Mouse (Mus musculus): ENCODE measurements around the gene Nln.

Nln gene

DNA sequence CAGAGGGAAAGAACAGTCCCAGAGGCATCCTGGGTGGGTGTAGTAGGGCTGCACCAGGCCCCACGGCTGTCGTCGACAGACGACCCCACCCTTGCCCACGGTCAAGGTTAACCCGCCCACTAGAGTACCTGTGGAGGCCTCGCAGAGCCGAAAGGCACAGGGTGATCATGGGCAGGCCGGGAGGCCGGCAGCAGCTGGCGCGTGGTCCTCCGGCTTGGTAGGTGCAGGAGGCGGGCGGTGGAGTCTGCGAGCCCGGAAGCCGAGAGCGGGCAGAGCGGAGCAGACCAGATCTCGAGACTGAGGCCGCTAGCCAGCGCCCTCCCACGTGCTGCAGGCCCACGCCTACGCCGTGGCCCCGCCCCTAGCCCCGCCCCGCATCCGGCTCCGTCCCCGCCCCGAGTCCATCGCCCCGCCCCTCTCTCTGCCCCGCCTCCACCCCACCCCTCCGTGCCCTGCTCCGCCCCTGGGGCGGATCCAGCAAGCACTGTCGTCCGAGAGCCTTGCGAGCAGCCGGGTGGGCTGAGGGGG, at the start of gene Nln, which contains the start of gene Sgtb:
TSS of gene Nln (minus strand) at position 327 of the 528 bp plus-strand sequence.
TSS of gene Sgtb (plus strand) at position 454 of the 528 bp plus-strand sequence.
- peak; percentile 90 for DNase-seq (ENCODE audit: low read depth, low spot score)

DNA sequence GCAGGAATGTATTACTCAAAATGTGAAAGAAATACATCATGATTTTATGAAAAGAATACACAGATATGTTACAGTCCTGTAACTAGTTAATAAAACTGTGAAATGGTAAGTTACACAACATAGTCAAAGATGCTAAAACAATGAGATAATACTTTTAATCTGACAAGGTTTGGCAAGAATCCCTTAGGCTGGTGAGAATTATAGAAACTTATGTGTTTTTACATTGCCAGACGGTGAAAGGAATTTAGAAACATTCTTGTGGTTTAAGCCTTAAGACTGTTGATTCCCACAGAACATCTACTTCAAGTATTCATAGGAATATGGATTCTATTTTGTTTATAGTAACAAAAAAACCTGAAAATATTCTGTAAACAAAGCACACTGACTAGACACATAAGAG, 46.3 kb upstream of the Nln start:
- no peak for DNase-seq (ENCODE audit: low read depth, low spot score)

DNA sequence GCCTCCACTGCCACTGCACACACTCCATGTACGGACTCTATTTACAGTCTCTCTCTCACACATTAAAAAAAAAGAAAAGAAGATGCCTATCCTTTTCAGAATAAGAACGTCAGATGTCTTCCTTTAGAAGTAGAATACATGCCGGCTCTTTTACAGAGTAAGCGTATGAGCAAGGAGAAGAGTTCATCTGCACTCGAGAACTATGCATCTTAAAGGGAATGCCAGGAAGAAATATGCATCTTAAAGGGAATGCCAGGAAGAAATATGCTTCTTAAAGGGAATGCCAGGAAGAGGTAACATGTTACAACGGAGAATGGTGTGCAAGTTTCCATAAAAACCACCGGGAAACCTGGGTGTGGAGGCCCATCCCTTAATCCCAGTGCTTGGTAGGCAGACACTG, 45.7 kb upstream of the Nln start:
- DNase-seq (ENCODE audit: low read depth, low spot score), result no peak

DNA sequence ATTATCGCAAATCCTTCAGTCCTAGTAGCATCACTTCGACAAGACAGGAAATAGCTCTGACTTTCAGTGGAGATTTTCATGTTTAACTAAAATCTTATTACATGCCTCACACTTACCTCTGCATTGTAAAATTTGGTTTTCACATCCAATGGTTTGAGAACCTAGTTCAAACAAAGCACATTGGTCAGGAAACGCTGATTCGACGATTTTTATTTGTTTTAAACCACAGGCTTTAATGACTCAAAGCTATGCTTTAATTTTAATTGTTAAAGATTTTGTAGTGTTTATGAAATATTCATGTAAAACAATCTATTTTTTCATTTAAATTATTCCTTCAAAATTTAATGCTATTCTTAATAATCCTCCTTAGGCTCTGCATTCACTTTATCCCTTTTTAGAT, 44.8 kb upstream of the Nln start:
- DNase-seq (ENCODE audit: low read depth, low spot score), result no peak

DNA sequence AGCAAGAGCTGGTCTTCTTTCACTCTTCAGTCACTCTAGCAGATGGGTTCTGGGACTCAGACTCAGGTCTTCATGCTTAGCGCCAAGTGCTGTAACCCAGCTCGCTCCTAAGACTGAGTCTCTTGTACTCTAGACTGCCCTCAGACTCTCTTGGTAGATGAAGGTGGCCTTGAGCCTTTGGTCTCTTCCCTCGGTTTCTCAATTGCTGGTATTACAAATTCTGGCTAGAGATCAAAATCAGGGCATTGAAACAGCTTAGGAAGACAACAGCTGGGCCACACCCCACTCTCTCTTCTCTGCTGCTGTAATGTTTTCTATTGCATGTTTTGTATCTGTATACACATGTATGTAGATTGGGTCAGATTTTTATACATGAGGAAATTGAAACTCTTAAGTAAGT, 36.2 kb upstream of the Nln start:
- no peak for DNase-seq (ENCODE audit: low read depth, low spot score)

DNA sequence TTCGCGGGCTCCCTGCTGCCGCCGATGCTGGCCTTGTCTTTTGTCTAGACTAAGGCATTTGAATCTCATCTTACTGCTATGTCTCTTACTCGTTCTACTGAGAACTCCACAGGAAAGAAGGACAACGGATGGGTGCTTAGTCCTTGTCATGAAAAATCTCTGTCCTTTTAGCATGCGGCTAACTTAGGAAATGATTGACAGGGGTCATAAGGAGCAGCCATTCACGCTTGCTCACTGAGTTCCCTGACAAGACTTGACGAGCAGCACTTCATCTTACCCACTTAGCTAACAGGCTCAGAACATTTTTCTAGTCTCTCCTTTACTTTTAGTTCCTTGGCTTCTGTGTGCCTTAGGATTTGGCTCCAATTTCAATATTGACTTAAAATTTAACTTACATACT, 35.5 kb upstream of the Nln start:
- DNase-seq (ENCODE audit: low read depth, low spot score), result no peak

DNA sequence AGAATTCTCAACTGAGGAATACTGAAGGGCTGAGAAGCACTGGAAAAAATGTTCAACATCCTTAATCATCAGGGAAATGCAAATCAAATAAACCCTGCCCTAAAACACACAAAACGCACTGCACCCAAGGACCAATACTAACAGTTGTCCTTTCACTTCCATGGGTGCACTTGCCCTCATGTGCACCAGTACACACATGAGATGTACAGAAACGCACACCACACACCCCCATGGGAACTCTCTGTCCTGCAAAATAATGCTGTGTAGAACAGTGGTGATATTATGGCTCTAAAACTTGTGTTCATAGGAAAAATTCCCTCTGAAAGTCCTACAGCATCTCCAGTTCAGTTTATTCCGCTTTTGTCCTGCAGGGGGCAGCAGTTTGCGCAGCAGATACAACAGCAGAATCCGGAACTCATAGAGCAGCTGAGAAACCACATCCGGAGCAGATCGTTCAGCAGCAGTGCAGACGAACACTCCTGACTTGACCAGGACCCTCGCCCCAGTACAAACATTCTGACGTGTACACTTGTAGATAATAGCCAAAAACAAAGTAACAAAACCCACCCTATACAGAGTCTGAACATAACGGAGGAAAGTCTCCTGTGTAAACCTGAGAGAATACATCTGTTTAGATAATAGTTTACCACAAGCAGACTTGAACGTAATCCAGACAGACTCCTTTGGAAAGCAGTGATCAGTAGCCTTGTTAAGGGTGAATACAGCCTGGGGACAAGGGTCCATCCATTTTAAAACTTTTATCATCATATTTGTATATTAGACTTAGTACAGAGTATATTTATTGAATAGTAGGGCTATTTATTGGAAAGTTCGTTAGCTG, 30.2 kb upstream of the Nln start:
- peak; percentile 91 for DNase-seq (ENCODE audit: low read depth, low spot score)

DNA sequence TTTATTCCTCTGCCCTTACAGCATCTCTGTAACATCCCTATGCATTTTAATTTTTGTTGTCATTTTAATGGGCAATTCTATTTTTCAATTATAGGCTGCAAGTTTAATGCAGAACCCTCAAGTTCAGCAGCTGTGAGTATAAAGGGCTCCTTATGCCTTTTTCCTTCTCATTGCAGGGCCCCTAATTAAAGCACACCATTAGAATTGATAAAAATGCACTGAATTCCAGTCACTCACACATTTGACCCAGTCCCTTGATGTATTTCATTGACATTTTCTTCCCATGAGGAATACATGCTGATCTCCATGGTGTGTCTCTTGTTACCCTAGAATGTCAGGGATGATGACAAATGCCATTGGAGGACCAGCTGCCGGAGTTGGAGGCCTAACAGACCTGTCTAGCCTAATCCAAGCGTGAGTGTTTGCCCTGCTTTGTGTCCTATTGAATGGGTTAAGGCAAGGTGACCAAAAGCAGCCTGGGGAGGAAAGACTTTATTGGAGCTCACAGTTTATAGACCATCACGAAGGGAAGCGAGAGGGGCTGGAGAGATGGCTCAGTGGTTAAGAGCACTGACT, 25.2 kb upstream of the Nln start:
- no peak for DNase-seq (ENCODE audit: low read depth, low spot score)

DNA sequence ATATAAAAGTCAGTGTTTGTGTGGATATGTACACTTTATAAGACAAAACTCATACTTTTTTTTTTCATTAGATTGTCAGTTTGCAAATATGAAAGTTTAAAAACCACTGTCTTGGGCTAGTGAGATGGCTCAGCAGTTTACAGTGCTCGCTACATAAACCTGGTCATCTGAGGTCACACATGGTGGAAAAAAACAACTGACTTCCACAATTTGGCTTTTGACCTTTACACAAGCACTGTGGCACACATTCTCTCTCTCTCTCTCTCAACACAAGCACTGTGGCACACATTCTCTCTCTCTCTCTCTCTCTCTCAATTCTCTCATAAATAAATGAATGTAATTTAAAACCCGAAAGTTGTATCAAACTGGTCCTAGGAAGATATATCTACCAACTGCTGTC, 23.1 kb upstream of the Nln start:
- DNase-seq (ENCODE audit: low read depth, low spot score), result no peak

DNA sequence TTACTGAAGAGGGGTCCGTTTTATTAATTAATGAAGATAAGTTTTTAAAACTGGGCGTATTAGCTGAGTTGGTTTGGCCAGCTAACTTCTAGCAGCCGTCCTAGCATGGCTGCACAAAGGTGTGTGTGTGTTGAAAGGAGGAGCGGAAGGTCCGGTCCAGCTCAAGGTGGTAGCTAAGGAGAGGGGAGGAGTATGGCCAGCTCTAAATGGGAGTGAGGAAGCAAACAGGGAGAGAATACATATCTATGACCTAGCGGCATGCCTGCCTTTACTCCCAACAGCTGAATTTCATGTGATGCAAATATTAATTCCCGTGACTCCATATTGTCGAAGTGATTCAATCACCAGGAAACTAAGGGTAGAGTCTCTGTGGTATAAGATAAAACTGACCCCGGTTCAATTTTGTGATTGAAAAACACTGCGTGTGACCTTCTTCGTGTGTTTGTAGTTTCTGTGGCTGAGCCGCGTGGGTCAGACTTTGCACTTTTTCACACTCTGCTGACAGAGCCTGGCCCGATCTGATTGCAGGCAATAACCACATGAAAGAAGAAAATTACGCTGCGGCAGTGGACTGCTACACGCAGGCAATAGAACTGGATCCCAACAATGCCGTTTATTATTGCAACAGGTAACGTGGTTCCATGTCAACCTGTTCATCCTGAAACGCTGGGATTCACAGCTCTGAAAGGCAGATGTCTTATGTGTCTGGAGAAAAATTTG, 14.4 kb upstream of the Nln start:
- DNase-seq (ENCODE audit: low read depth, low spot score), result no peak

DNA sequence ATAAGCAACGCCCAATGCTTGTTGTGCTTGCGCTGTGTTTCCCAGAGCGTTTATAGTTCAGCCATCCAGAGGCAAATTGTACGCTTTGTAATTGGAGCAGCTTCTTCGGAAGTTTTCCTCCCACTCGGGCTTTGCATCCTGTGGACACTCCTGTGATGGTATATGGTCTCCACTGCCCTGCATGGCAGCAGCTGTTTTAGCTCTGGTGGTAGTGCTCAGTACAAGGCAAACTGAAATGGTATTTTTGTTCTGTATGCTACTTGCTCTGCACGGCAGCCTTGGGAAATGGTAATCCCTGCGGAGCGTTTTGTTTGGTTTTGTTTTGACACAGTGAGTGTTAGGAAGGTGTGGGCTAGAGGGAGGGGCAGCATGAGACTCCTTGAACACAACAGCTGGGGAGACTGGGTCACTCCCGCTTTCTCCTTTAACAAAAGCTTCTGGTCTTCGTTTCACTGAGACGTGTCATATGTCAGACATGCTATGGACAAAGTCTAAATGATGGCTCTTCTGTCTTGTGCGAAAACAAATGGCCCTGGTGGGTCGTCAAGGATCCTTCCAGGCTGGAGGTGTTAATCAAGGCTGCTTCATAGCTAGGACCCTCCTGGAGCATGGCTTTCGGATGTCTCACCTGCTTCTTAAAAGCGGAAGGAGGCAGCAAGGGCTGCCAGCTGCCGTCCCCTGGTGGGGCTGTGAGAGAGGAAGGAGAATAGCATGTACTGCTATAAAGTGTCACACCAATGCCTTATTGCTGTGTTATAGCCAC, 12.8 kb upstream of the Nln start:
- no peak for DNase-seq (ENCODE audit: low read depth, low spot score)

DNA sequence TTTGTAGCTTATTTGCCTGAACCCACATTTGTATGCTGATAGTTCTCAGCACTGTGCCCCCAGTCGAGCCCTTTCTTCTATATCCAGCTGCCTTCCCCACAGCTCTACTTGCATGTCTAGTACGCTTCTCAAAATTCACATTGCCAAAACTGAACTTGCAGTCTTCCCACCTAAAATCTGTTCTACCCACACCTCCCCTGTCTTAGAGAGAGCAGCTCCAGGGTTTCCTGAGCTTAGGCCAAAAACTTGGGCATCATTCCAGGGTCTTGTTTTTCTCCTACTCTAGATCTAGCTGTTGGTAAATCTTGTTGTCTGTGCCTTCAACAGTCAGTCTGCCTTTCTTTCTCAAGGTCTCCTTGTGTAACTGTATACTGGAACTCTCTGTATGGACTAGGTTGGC, 5.4 kb upstream of the Nln start:
- no peak for DNase-seq (ENCODE audit: low read depth, low spot score)

DNA sequence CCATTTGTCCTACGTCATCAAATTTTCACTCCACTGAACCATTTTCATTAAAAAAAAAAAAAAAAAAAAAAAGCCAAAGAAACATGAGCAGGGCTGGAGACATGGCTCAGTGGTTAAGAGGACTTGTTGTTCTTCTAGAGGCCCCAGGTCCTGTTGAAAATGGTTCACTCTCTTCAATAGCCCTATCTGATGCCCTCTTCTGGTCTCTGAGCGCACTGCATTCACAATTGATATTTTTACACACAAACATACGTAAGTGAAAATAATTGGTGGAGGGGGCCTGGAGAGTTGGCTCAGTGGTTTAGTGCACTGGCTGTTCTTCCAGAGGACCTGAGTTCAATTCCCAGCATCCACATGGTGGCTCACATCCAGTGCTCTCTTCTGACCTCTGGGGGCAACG, 4.4 kb upstream of the Nln start:
- peak; percentile 31 for DNase-seq (ENCODE audit: low read depth, low spot score)

DNA sequence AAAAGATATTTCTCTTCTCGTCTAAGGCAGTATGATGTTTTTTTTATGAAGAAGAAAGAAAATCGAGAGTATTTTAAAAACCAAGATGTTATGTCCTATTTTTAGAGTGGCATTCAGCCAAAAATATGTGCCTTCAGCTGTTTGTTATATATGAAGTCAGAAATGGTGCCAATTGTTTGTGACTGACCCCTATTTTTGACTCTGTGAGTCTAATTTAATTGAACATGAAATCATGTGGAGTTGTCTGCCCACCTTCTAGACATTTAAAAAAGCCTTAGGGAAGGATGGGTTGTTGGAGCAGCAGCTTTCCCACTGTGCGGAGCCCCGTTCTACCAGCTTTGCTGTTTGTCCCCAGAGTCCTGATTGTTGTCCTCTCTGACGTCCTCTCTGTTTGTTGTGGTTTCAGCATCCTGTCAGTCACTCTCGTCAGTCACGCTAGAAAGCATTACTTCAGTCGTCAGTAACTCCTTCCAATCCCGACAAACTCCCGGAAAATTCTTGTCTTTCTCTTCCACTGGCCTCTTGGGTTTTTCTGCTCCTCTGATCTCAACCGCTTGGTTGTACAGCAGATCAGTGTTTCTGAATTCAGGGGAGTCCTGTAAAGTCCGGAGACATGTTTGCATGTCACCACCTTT, 3.0 kb upstream of the Nln start:
- peak; percentile 59 for DNase-seq (ENCODE audit: low read depth, low spot score)

DNA sequence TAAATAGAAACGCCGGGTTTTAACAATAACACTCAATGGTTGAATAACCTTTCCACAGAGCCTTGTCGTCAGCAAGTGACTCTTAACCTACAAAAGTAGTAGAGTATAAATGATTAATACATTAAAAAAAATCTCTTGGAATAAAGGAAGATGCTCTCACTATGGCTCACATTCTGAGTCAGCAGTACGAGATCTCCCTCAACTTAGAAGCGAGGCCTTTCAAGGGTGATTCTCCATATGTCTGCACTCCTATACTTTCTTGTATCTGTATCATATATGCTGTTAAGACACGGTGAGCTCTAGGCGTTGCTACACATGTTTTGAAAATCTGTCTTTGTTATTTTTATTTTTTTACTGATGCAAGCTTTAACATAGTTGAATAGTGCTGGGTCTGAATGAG, 1.1 kb upstream of the Nln start:
- no peak for DNase-seq (ENCODE audit: low read depth, low spot score)

DNA sequence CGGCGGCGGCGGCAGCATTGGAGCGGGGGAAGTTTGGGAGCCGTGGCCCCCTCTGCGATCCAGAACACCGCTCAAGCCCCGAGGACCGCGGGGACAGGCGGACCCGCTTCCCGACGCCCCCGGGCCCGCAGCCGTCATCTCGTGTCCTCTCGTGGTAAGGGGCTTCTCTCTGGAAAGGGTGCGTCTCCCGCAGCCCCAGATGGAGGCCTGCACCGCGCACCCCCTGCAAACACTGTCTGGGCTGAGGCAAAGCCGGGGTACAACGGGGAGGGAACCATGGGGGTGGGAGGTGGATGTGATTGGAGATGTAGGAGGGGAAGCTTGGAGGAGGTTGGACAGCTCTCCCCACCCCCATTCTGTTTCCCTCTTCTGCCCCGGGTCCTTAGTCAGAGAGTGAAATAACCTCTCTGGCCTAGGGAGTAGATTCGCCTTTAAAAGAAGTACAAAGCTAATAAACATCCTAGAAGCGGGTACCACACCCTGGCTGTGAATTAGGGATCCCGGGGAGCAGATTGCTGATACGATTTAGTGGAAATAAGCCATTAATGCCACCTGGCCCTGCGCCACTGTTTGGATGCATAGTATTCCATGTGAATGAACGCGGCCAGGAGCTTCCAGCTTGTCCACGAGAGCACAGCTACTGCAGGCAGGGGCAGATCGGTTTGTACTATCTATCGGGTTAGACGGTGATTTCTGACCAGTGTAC, 555 bp upstream of the Nln start:
- no peak for DNase-seq (ENCODE audit: low read depth, low spot score)

DNA sequence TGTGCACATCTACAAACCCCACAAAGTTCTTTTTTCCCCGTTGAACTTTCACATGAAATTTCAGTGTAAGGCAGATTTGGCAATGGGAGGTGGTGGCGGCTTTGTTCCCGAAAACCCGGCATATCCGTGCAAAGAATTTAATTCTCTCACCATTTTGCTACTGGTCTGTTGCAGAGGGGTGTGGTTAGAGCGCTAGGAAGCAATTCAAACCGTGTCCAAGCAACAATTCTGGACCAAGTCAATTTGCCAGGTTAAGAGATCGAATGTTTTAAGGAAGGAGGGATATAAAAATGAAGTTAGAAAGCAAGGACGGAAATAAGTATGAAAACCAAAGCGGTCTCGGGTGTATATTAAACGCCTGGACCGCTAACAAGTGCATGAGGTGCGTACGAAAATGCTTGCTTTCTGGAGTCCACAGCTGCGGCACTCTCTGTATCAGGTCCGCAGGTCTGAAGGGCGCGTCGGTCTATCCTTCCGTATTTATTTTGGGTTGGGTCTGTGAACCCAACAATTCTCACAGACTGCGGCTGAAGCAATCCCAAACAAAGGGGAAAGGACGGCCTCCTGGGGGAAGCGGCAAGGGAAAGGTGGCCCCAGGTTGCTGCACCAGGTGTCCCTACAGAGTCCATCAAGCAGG, 645 bp downstream of the Nln start:
- no peak for DNase-seq (ENCODE audit: low read depth, low spot score)

DNA sequence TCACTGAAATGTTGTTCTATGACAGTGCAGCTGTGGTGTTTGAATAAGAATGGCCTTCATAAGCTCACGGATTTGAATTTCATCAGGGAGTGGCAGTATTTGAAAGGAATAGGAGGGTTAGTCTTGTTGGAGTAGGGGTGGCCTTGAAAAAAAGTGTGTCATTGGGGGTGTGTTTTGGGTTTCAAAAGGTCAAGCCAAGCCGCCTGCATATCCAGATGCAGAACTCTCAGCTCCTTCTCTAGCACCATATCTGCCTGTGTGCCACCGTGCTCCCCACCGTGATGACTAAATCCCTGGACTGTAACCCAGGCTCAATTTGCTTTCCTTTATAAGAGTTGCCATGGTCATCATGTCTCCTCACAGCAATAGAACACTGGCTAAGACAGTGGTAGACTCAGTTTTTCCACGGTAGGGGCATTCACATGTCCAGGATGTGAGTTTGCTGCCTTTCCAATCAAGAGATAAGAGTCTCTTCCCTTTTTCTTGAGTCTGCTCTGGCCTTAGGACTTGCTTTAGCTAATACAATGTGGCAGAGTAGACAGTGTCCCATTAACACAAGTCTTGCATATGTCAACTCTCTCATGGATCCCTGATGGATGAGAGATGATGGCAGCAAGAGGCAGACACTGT, 7.7 kb downstream of the Nln start:
- no peak for DNase-seq (ENCODE audit: low read depth, low spot score)

DNA sequence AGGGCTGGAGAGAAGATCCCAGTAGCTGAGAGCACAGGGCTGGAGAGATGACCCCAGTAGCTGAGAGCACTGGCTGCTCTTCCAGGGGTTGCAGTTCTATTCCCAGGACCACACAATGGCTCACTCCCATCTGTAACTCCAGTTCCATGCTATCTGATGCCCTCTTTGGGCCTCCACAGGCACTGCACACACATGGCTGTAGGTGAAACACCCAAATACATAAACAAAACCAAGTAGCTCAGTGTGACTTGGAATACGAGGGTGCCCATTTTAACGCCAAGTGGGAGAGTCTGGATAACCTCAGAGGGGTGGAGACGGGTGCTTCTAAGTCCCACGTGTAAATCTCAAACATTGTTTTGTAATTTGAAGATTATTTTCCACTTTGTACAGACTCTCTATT, 9.0 kb downstream of the Nln start:
- DNase-seq (ENCODE audit: low read depth, low spot score), result no peak

DNA sequence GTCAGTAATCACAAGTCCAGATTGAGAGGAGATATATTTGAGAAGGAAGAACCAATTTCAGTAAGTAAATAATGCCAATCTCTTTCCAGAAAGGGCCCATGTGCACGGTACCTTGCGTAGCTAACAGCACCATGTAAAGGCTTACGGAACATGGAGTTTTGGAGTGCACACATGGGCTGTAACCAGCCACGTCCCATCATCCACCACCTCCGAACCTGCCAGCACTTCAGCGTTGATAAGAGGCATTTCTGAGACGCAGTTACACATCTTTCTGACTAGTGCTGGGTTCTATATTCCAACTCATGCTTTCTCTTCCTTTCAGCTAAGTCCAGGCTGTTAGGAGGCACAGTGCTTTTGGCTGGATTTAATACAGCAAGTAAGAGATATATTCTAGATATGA, 12.2 kb downstream of the Nln start:
- DNase-seq (ENCODE audit: low read depth, low spot score), result no peak

Measured in CD4-positive, CD25-positive, alpha-beta regulatory T cell, adult 2 months (primary cell).